Mouse (Mus musculus): ENCODE results near the gene Lrrc75b. TPM values are rescaled to one million over a fixed set of nuclear protein-coding genes. Genes with fewer than 3 reads are reported as not detected.

Gene Lrrc75b
- polyA plus RNA-seq (2015; fragmentation: Nextera tagmentation; extraction: Ambion mirVana), result 3.0 and 3.1 TPM in 2 replicates

DNA sequence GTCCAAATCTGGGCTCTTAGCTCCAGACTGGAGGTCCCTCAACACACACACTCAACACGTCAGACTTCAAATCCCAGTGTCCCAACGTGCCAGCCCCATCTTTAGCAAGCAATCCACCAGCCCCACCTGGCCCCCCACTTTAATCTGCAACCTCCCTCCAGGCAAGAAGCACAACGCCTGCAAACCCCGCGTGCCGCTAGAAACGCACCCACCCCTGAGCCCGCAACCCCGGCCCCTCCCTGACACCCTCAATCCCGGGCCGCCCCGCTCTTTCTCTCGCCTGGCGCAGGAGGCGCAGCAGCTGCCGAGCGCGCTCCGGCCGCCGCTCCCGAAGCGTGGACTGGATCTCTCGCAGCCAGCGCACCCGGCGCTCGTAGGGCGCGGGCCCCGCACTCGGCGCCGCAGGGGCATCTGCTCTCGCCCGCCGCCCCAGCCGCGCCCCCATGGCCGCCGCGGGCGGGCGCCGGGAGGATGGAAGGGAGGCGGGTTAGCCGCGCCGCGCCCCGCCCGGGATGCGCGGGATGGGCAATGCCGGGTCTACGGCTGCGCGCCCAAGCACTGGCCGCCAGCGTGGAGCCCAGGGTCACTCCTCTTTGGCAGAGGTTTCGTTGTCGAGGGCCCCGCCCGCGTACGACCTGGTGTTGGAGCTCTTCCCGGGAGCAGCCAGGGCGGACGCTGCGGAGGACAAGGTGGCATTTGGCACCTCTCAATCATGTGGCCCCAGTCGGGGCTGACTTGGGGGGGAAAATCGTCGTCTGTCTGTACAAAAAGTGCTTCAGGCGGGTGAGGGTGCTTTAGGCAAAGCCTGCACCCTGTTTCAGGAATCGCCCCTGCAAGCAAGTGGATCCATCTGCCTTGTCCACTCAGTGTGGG is at the start of gene Lrrc75b:
Lrrc75b (minus strand) TSS at position 655 of the 873 bp plus-strand sequence.
- ATAC-seq (replicated peaks; ENCODE audit: low FRiP score), result peak; percentile 41
- H3K36me3 ChIP-seq, result no peaks in the 10 kb centered on the region
- peak within 1 kb of the TSS; percentile 71 for H3K9ac ChIP-seq
- H3K9me3 ChIP-seq (replicated peaks), result no peaks in the 10 kb centered on the region
- H3K4me1 ChIP-seq, result peaks cover 61% of the 10 kb centered on the region
- H3K27me3 ChIP-seq, result peaks cover 40% of the 10 kb centered on the region
- H3K4me2 ChIP-seq, result peak within 1 kb of the TSS; percentile 99
- H3K27ac ChIP-seq, result 0 out of 2 replicates have a peak within 1 kb of the TSS, but pooled peaks have one; percentile 28
- under 1% methylated on average over 75 of the region's 75 CpGs for WGBS
- H3K4me3 ChIP-seq (replicated peaks), result peak within 1 kb of the TSS; percentile 64

DNA sequence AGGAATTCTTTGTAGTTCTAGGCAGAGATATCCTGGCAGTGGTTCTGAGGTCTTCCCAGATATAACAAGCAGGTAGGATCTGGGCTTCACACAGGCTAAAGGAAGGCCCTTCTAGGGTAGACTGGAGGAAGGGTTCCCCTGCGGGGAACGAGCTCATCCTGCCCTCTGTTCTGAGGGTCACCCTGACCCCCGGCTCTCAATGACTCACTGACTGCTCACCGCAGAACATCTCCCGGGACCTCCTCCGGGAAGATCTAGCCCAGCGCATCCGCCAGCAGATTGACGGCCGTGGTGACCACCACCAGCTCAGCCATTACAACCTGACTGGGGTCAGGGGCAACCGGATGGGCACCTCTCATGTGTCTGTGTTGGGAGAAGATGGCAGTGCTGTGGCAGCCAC is 48.8 kb upstream of the Lrrc75b start:
- no peaks in the 10 kb centered on the region for H3K9me3 ChIP-seq (replicated peaks)
- H3K4me1 ChIP-seq, result no peaks in the 10 kb centered on the region
- H3K36me3 ChIP-seq, result no peaks in the 10 kb centered on the region
- no peak overlapping the region for H3K4me3 ChIP-seq (replicated peaks)
- no peak overlapping the region for H3K27ac ChIP-seq
- no peaks in the 10 kb centered on the region for H3K27me3 ChIP-seq
- H3K4me2 ChIP-seq, result no peak overlapping the region
- ATAC-seq (replicated peaks; ENCODE audit: low FRiP score), result no peak
- no peak overlapping the region for H3K9ac ChIP-seq
- 79% methylated on average over 11 of the region's 11 CpGs for WGBS

DNA sequence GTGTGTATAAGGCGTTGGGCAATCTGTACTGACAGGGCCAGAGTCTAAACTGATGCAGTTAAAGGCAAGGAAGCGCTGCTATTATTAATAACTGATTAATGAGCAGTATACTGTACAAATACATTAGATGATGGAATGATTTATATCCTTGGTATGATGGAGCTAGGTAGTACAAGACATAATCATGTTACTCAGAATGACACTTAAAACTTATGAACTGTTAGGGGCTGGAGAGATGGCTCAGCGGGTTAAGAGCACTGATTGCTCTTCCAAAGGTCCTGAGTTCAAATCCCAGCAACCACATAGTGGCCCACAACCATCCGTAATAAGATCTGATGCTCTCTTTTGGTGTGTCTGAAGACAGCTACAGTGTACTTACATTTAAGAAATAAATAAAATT is 47.1 kb upstream of the Lrrc75b start:
- ATAC-seq (replicated peaks; ENCODE audit: low FRiP score), result no peak
- no peaks in the 10 kb centered on the region for H3K36me3 ChIP-seq
- H3K9ac ChIP-seq, result no peak overlapping the region
- H3K9me3 ChIP-seq (replicated peaks), result no peaks in the 10 kb centered on the region
- no peak overlapping the region for H3K27ac ChIP-seq
- H3K4me1 ChIP-seq, result no peaks in the 10 kb centered on the region
- H3K4me3 ChIP-seq (replicated peaks), result no peak overlapping the region
- no peaks in the 10 kb centered on the region for H3K27me3 ChIP-seq
- H3K4me2 ChIP-seq, result no peak overlapping the region
- WGBS, result 92% methylated on average over 4 of the region's 4 CpGs

DNA sequence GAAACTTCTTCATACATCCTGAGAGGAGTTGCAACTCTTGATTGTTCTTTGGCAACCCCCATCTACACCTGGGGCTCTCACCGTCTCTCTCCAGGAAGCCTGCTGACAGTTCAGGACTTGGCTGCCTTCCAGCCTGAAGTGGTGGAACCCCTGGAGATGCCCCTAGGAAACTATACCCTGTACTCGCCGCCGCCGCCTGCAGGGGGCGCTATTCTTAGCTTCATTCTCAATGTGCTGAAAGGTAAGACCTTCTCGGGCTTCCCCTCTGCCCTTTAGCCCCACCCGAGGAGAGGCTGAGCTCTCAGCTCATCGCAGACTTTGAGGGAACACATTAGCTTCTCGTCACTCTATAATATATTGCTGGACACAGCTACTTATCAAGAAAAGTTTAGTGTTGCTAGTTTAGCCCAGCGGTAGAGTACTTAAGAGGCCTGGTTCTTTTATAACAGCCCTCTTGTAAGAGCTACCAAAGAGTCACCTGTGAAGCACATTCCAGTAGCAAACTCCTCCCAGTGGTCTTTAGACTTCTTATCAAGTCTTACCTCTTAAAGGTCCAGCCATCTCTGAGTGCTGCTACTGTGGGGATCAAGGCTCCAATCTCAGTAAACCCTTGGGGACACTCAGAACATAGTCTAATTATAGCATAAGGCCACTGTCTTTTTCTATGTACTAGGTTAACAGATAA is 45.2 kb upstream of the Lrrc75b start:
- no peak for ATAC-seq (replicated peaks; ENCODE audit: low FRiP score)

DNA sequence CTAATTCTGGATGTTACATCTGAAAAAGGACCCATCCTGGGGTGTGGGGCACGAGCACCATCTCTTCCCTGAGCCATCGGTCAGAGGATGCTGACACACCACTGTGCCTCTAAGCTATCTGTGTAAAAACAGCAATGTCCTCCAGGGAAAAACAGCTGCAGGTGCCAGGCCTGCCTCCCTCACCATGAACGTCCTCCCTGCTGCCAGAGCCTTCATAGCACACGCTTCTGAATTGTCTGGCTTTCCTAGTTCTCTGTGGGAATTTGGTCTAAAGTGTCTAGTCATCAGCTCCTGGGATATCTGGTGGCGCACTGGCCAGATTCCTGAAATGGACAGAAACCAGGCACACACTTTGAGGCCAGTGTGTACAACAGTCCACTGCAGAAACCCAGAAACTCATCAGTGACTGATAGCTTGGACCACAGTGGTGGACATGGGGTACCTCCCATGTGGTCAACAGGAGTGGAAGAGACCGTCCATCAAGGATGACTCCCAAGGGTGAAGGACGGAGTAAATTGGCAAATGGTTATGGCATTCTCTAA is 40.1 kb upstream of the Lrrc75b start:
- H3K27me3 ChIP-seq, result no peaks in the 10 kb centered on the region
- WGBS, result 88% methylated on average over 7 of the region's 7 CpGs
- no peak overlapping the region for H3K4me2 ChIP-seq
- H3K36me3 ChIP-seq, result no peaks in the 10 kb centered on the region
- H3K4me3 ChIP-seq (replicated peaks), result no peak overlapping the region
- no peak overlapping the region for H3K27ac ChIP-seq
- ATAC-seq (replicated peaks; ENCODE audit: low FRiP score), result no peak
- 0 out of 2 replicates have a peak, but pooled peaks cover 3% of the 10 kb centered on the region for H3K9me3 ChIP-seq (replicated peaks)
- no peak overlapping the region for H3K9ac ChIP-seq
- no peaks in the 10 kb centered on the region for H3K4me1 ChIP-seq

More for the DNA sequence above, 45.2 kb upstream of the Lrrc75b start:
- no peaks in the 10 kb centered on the region for H3K9me3 ChIP-seq (replicated peaks)
- 41% methylated on average over 11 of the region's 11 CpGs for WGBS
- no peak overlapping the region for H3K4me3 ChIP-seq (replicated peaks)
- H3K27me3 ChIP-seq, result no peaks in the 10 kb centered on the region
- H3K27ac ChIP-seq, result no peak overlapping the region
- H3K4me1 ChIP-seq, result no peaks in the 10 kb centered on the region
- no peaks in the 10 kb centered on the region for H3K36me3 ChIP-seq
- H3K4me2 ChIP-seq, result no peak overlapping the region
- H3K9ac ChIP-seq, result no peak overlapping the region

DNA sequence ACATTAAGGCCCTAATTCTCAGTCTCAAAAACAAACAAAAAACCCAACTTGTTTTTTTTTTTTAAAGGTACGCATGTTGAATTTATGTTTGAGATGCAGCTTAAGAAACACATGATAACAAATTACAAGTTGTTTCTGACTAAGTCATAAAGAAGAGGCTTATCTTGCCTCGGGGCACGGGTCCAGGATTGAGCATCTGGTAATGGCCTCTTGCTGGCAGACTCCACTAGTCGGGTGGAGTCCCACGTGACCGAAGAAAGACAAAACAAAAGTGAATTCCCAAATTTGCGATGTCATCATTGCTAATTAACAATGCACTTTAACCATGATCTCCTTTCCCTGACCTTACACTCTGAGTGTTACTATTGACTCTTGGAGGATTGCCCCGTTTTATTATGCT is 35.9 kb upstream of the Lrrc75b start:
- no peak overlapping the region for H3K4me2 ChIP-seq
- no peak overlapping the region for H3K27ac ChIP-seq
- H3K4me3 ChIP-seq (replicated peaks), result no peak overlapping the region
- H3K9me3 ChIP-seq (replicated peaks), result 0 out of 2 replicates have a peak, but pooled peaks cover 3% of the 10 kb centered on the region
- H3K9ac ChIP-seq, result no peak overlapping the region
- H3K27me3 ChIP-seq, result no peaks in the 10 kb centered on the region
- H3K36me3 ChIP-seq, result no peaks in the 10 kb centered on the region
- no peak for ATAC-seq (replicated peaks; ENCODE audit: low FRiP score)
- WGBS, result 70% methylated on average over 8 of the region's 8 CpGs
- peaks cover 19% of the 10 kb centered on the region for H3K4me1 ChIP-seq

DNA sequence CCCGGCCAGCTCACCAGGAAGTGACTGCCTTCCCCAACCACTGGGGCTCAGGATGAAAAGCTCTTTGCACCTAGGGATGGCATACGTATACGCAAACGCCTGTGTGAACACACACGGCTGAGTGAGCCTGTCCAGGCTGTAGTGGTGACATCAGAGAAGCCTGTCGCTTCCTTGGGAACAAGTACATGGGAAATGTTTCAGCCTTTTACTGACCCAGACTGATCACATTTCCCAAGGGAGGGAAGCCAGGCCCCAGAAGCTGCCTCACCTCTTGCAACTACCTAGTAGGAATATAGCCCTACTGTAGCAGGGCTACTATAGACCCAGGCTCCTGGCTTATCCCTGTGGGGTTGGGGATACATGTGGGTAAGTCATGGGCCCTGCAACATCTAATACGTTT is 32.5 kb upstream of the Lrrc75b start:
- 58% methylated on average over 7 of the region's 7 CpGs for WGBS
- no peak for ATAC-seq (replicated peaks; ENCODE audit: low FRiP score)
- no peaks in the 10 kb centered on the region for H3K27me3 ChIP-seq

DNA sequence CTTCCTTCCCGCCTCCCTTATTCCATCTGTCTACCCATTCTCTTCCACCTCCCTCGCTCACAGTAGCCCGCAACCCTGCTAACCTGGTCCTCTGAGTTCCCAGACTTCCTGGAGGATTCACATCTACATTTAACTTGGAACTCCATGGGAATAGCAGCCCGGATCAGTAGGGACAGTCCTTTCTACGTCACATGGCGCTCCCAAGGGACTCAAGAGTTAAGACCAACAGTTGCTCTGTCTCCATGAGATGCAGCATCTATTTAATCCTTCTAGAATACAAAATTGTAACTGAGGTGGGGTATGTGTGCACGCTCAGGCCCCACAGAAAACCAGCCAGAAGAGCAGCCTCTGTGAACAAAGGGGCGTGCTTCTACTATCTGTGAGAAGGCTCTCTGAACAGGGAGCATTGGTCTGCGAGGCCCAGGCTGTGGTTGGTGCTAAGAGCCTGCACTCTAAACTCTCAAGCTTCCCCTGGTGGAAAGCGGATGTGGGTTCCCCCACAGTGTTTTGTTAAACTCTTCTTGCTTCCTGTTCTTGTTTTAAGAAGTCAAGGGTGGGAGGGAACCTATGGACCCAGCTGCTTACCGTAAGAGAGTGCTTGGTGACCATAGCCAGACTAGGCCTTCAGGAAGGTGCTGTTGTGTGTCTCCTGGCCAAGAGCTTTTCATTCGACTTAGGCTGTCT is 31.2 kb upstream of the Lrrc75b start:
- H3K27ac ChIP-seq, result peak overlapping the region; percentile 59

More for the DNA sequence above, 32.5 kb upstream of the Lrrc75b start:
- no peak overlapping the region for H3K4me3 ChIP-seq (replicated peaks)
- no peak overlapping the region for H3K27ac ChIP-seq
- H3K9ac ChIP-seq, result no peak overlapping the region
- peaks cover 49% of the 10 kb centered on the region for H3K4me1 ChIP-seq
- H3K4me2 ChIP-seq, result no peak overlapping the region
- H3K36me3 ChIP-seq, result no peaks in the 10 kb centered on the region
- 0 out of 2 replicates have a peak, but pooled peaks cover 3% of the 10 kb centered on the region for H3K9me3 ChIP-seq (replicated peaks)

DNA sequence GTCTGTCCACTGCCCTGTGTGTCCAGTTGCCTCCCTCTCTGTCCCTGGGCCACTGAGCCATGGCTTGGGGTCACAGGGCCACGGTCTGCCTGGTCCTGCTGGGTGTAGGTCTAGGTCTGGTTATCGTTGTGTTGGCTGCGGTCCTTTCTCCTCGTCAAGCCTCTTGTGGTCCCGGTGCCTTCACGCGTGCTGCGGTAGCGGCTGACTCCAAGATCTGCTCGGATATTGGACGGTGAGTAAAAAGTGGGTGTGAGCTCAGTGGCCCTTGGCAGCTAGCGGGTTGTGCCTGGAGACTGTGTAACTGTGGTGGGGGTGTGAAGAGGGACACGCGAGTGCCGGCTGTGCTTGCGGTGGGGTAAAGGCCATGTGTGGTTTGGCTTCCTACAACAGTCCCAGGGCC is 29.5 kb upstream of the Lrrc75b start:
- peak; percentile 17; the same call in 1 of the 2 replicates for ATAC-seq (replicated peaks; ENCODE audit: low FRiP score)
- H3K4me1 ChIP-seq, result peaks cover 64% of the 10 kb centered on the region
- peak overlapping the region; percentile 46 for H3K4me2 ChIP-seq
- WGBS, result 45% methylated on average over 16 of the region's 16 CpGs
- H3K4me3 ChIP-seq (replicated peaks), result peak overlapping the region; percentile 24
- H3K27me3 ChIP-seq, result peaks cover 4% of the 10 kb centered on the region; the same call in 1 of the 2 replicates
- H3K36me3 ChIP-seq, result no peaks in the 10 kb centered on the region
- H3K9me3 ChIP-seq (replicated peaks), result no peaks in the 10 kb centered on the region
- peak overlapping the region; percentile 84 for H3K27ac ChIP-seq
- peak overlapping the region; percentile 7; the same call in 1 of the 2 replicates for H3K9ac ChIP-seq

More for the DNA sequence above, 31.2 kb upstream of the Lrrc75b start:
- Histone ChIP-seq H3K9ac (no peak overlapping the region), H3K27me3 (no peaks in the 10 kb centered on the region), H3K4me3 (replicated peaks) (no peak overlapping the region), H3K36me3 (no peaks in the 10 kb centered on the region), H3K4me2 (peak overlapping the region; percentile 23; the same call in 1 of the 2 replicates), H3K9me3 (replicated peaks) (no peaks in the 10 kb centered on the region), H3K4me1 (peaks cover 56% of the 10 kb centered on the region)
- 63% methylated on average over 12 of the region's 12 CpGs for WGBS
- no peak; the same call in 1 of the 2 replicates for ATAC-seq (replicated peaks; ENCODE audit: low FRiP score)

DNA sequence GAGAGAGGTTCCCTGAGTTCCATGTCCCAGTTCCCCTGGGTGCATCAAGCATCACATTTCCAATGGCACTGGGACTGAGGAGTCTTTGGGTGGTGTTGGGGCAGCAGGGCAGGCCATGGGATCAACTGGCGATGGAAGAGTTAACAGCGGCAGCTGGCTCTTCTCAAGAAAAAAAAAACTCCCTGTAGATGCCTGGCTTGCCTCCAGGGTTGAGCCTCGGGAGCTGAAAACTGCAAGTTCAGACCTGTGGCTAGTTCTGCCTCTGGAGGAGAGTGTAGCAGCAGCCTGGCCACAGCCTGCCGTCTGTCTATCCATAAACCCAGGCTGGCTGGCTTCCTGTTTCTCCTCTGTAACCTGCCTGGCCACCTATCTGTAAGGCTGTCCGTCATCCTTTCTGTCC is 29.0 kb upstream of the Lrrc75b start, which contains the start of gene Ggt5:
Ggt5 (plus strand) TSS at position 212 of the 400 bp plus-strand sequence.
- Histone ChIP-seq H3K27me3 (peaks cover 9% of the 10 kb centered on the region; the same call in 1 of the 2 replicates), H3K36me3 (no peaks in the 10 kb centered on the region), H3K27ac (peak within 1 kb of the TSS; percentile 84), H3K4me3 (replicated peaks) (peak within 1 kb of the TSS; percentile 24), H3K9ac (peak within 1 kb of the TSS; percentile 7; the same call in 1 of the 2 replicates), H3K4me2 (peak within 1 kb of the TSS; percentile 46), H3K4me1 (peaks cover 64% of the 10 kb centered on the region), H3K9me3 (replicated peaks) (no peaks in the 10 kb centered on the region)
- ATAC-seq (replicated peaks; ENCODE audit: low FRiP score), result peak; percentile 55
- WGBS, result 14% methylated on average over 5 of the region's 5 CpGs

DNA sequence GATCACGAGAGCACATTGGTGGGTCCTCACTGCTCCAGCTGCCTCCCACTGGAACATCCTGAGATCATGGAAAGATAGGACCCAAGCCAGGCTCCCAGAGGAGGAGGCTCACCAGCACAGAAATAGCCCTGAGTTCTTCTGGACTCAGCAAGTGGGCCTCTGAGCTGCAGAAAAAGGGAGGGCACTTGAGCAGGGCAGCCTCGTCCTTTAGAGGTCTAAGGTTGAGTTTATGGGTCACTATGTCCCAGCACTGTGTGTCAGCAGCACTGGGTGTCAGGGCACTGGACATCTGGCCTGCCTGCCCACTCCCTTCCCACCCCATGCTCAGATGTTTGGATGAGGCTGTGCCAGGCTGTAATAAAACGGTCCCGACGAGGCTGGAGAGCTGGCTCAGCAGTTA is 28.2 kb upstream of the Lrrc75b start:
- Histone ChIP-seq H3K4me1 (peaks cover 64% of the 10 kb centered on the region), H3K27ac (peak overlapping the region; percentile 84), H3K27me3 (peaks cover 9% of the 10 kb centered on the region; the same call in 1 of the 2 replicates), H3K9ac (no peak overlapping the region), H3K4me3 (replicated peaks) (no peak overlapping the region), H3K9me3 (replicated peaks) (no peaks in the 10 kb centered on the region), H3K4me2 (no peak overlapping the region), H3K36me3 (no peaks in the 10 kb centered on the region)
- 0 out of 2 replicates have a peak, but pooled peaks have one; percentile 9 for ATAC-seq (replicated peaks; ENCODE audit: low FRiP score)
- 22% methylated on average over 5 of the region's 5 CpGs for WGBS

All from kidney, embryonic 15.5 days (tissue).